Mouse (Mus musculus): ENCODE results near the gene Lyve1. TPM values are rescaled to one million over a fixed set of nuclear protein-coding genes. Genes with fewer than 3 reads are reported as not detected.

Gene Lyve1
- total RNA-seq, 2 experiments from 2014 or later = 1.8 to 2.8 TPM

- no peak for DNase-seq (ENCODE audit: low spot score in 2 of 2)
Observed at GRCm38 (mm10) chr7:110810995-110811394, 52.0 kb downstream of the Lyve1 start.

GRCm38 (mm10) chr7:110809585-110810557 lies 53.2 kb downstream of the Lyve1 start:
- DNase-seq (ENCODE audit: low spot score in 2 of 2) = peak in 1 of 2 experiments; percentile 11

GRCm38 (mm10) chr7:110808962-110809361 lies 54.1 kb downstream of the Lyve1 start:
- peak in 1 of 2 experiments; percentile 32 for DNase-seq (ENCODE audit: low spot score in 2 of 2)

- DNase-seq (ENCODE audit: low spot score in 2 of 2) = peak in 1 of 2 experiments; percentile 7
Observed at GRCm38 (mm10) chr7:110807460-110808030, 55.5 kb downstream of the Lyve1 start.

- DNase-seq (ENCODE audit: low spot score in 2 of 2) = peak; percentile 52 to 65
Observed at GRCm38 (mm10) chr7:110804266-110804665, 58.8 kb downstream of the Lyve1 start.

- DNase-seq (ENCODE audit: low spot score in 2 of 2) = no peak
Observed at GRCm38 (mm10) chr7:110803131-110803530, 59.9 kb downstream of the Lyve1 start.

GRCm38 (mm10) chr7:110801028-110801427 lies 62.0 kb downstream of the Lyve1 start:
- DNase-seq (ENCODE audit: low spot score in 2 of 2) = peak; percentile 91

Small RNA genes lying within 50 kb of the gene (microRNA-seq; reads per million reads assigned to microRNA genes)
- gene Gm47282 = 0 reads per million in 2 experiments

Other genes with a start within 250 kb of the Lyve1 start
- gene Sbf2, start 248.3 kb downstream of the Lyve1 start, total RNA-seq (2021) = 10 to 100 TPM; 82.9 to 86.0 TPM
- gene Adm, start 235.6 kb downstream of the Lyve1 start, total RNA-seq (2021) = 1 to 10 TPM; 1.6 to 1.7 TPM
- gene Ampd3, start 95.0 kb downstream of the Lyve1 start, total RNA-seq (2021) = 10 to 100 TPM; 25.7 to 27.0 TPM
- gene Rnf141, start 18.8 kb downstream of the Lyve1 start, total RNA-seq (2021) = 10 to 100 TPM; 84.3 to 87.3 TPM
- 1 to 10 TPM; 1.3 to 1.7 TPM for gene Mrvi1, start 119.2 kb upstream of the Lyve1 start, total RNA-seq (2021)
- gene Ctr9, start 165.7 kb upstream of the Lyve1 start, total RNA-seq (2021) = 10 to 100 TPM; 57.3 to 60.5 TPM
- gene Eif4g2, start 219.8 kb upstream of the Lyve1 start, total RNA-seq (2021) = 1,000 to 10,000 TPM; 1,036 to 1,049 TPM